Mouse (Mus musculus): ENCODE results near the gene Mpeg1.

The Mpeg1 gene

DNA sequence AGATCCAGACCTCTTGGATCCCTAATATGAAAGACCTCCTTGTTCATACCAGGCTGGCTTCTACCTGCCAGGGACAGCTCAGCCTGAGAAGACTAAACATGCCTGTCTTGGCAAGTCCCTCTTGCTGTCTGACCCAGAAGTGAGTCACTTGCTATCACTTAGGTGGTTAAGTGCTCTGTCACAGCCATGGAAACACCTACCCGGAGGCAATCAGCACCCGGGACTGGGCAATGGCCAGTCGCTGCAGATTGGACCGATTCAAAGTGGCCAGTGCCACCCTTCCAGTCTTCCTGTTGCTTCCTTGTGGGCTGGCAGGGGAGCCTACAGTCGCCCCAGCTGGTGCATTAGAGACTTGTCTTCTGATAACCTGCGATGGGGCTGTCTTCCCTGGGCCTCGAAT is 31.1 kb downstream of the Mpeg1 start:
- WGBS: 82% methylated on average over 7 of the region's 7 CpGs

DNA sequence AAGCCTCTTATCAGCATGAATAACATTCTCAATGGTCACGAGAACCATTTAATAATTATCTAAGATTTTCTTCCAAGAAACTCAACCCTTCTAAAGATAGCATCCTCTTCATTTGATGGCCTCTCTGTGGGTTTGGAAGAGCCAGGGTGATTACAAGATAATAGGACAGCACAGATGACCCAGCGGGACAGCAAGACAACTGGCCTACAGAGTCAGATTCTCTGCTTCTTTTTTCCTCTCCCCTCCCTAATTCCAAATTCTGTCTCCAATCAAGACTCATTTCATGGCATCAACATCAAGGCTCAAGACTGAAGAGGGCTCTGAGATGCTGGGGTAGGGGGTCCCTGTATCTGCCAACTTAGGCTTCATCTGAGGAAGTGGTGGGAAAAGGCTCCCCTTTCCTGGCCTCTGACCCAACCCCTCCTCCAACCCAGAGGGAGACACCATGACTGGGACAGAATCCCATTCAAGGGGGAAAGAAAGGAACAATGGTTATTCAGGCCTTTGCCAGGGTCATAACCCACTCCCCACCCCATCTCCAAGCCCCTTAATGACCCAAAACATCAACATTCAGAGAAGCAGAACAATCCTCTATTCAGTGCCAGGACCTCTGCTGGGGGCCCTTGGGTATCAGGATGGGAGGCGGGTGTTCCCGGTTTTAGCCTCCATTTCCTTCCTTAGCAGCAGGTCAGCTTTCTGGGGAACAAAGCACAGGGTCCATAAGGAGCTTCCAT is 33.0 kb downstream of the Mpeg1 start:
- WGBS: 53% methylated on average over 4 of the region's 4 CpGs

DNA sequence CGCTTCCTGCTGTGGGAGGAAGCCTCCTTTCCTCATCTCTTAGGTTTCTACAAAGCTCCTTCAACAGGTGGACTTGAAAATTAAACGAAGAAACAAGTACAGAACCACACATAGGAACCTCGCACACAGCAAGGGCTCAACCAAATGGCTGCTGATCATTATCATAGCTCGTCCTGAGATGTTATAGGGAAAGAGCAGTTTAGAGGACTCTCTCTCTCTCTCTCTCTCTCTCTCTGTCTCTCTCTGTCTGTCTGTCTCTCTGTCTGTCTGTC is 33.5 kb downstream of the Mpeg1 start:
- WGBS: 48% methylated on average over 4 of the region's 4 CpGs

DNA sequence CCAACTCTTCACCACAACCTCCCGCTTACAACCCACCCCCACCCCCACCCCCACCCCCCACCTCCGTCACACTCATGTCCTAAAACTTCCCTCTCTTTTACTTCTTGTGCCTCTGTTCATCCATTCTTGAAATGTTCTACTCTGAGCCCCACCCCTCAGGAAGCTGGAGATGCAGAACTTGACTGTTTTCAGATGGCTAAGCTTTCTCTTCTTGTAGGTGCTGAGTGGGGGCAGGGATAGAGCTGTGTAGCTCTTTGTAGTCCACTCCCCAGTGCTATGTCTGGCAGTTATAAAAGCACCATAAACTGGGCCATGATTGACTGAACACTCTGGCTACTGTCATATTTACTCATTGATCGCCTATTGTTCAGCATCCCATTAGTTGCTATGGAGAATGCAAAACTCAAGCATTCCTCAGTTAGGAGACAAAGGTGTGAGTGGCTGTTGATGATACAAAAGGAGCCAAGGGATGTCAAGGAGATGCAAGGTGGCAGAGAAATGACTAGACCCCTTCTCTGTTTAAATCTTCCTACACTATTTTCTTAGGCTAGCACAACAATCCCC is 34.5 kb downstream of the Mpeg1 start:
- WGBS: 45% methylated on average over 3 of the region's 3 CpGs

DNA sequence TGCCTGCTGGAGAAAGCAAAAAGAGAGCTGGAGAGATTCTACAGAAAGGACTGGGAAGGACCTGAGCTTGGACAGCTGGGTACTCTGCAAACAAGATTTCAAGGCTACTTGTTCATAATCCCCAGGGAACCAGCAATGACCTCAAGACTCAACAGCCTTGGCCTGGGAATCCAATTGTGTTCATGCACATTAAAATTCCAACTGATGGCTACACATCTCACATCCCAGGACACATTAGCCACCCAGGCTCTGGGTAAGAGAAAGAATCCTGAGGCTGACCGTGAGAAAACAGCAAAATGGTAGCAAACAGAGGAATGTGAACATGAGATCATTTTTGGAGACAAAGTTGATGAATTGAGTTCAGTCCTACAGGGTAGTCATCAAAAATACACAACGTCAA is 35.7 kb downstream of the Mpeg1 start:
- 68% methylated on average over 2 of the region's 2 CpGs for WGBS

DNA sequence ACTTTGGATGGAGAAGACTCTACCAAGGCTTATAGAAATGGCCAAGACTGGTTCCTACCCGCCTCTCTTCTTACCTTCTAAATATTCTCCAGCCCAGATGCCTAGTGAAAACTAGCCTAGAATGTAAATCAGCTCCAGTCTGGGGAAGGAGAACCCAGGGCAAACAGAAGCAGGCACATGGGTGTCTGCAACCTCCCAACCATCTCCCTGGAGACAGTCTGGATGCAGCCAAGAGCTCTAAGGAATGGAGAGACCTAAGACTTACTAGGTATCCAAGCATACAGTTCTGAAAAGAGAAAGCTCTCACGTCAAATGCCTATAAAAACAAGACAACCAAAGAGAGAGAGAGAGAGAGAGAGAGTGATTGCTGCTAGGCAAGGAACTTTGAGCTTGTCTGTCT is 37.3 kb downstream of the Mpeg1 start:
- 37% methylated on average over 2 of the region's 2 CpGs for WGBS

DNA sequence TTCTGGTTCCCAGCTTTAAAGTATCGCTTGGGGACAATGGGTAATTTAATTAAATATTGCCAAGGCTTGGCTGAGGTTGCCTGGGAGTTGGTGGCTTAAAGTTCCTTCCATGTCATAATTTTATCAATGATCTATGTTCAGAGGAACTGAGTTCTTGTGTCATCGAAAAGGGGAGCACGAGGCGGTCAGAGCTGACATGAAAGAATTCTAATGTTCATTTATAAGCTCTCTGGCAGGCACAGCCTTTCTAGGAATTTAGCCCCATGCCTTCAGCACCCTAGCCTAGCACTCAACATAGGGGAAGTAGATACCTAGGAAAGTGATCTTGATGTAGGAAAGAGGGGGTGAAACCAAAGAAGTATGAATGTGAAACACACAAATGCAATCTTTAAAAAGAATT is 37.7 kb downstream of the Mpeg1 start:
- WGBS: 28% methylated on average over 4 of the region's 4 CpGs

DNA sequence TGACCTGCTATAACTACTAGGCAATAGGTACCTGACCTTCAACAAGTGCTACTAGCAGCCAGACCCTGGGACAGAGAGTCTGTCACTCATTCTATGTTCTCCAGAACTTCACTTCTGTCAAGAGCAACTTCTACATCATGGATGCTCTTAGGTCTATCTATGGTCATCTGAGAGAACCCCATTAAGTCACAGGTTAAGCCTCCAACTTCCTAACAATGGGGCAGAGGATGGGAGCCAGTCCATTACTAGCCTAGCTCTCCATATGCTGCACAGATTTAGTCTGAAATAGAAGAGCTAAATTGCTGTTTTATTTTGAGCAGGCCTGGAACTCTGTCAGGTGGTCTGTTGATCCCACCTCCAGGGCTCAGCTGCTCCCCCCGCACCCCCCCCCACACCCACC is 38.4 kb downstream of the Mpeg1 start:
- 53% methylated on average over 1 of the region's 1 CpGs for WGBS

DNA sequence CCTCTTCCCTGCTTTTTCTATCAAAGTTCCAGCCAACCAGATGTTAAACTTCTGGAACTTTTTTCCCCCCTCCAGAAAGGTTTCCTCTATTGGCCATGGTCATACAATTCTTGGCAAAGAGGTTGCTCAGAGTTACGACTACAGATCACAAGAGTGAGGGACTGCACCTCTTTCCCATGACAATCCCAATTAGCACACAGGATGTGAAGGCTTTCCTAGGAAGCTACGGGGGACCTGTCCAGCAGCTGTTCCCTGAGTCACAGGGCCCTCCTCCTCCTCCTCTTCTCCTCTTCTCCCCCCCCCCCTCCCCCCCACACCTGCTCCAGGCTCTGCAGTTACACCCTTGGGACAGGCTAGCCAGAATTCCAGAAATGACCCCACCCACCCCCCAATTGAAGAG is 38.9 kb downstream of the Mpeg1 start:
- WGBS: 33% methylated on average over 2 of the region's 2 CpGs

DNA sequence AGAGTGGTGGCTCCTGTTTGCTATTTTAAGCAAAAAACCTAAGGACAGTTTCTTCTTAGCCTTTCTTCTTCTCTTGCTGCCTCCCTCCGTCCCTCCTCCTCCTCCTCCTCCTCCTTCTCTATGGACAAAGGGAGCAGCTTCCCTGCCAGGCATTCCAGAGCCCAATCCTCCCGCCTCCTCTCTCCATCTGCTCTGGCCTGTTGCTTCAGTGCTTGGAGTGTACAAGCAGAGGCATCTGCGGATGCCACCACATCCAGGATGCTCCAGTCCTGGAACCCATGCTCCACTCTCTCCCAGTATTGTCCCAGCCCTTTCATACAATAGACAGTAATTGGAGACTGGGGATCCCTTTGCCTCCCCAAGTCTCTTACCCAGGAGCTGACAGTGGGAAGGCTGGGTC is 39.5 kb downstream of the Mpeg1 start:
- 5% methylated on average over 3 of the region's 3 CpGs for WGBS

DNA sequence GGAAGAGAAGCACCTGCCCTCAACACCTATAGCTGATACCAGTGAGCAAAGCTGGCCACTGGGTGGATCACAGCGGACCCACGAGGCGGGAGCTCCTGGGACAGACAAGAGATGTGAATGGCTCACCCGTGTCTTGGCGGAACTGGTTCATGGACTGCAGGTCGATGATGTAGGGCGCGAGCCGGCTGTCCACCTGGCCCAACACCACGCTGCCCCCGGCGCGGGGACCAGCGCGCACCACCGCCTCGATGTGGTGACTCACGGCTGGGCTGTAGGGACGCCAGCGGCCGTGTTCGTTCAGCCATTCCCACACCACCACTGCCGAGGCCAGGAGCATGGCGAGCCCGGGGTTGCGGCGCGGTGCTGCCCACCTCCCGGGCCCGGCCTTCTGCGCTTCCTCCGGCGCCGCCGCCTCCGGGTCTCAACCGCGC is 40.3 kb downstream of the Mpeg1 start:
- under 1% methylated on average over 38 of the region's 38 CpGs for WGBS

DNA sequence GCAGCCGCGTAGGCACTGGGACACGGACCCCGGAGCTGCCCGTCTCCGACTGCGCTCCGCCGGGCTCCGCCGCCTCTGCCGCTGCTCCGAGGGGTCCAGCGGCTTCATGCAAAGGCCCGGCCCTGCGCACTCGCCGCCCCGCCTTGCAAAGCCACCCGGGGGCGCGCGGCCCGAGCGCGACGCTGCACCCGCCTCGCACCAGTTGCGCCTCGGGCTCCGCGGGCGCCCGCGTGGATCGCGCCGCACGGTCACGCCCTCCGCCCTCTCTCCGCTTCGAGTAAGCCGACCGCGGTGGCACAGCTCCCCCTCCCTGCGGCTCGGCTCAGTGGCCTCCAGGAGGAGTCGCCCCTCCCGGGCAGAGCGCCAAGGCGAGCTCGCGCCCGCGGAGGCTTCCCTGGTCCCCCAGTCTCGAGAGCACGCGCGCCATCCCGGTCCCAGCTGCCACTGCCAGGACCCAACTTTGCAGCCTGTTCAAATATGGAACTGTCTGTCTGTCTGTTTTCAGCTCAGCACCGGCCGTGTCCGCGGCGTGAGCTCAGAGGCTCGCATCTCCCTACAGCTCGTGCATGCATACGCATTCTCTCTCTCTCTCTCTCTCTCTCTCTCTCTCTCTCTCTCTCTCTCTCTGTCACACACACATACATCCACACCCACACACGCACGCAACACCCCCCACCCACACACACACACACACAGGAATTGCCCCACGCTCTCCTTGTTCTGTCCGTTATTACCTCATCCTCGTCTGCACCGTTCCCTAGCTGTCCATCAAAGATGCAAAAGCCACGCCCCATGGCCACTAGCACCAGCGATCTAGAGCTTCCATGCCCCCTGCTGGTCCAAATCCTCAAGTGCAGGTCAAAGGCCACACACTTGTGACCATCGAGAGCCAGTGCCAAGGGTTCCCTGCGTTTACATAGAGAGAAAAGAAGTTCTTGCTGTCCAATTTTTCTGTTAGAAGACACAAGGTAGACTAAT is 41.1 kb downstream of the Mpeg1 start, which contains the start of gene Dtx4:
Gene Dtx4 (minus strand): TSS at position 85 of the 978 bp plus-strand sequence.
- under 1% methylated on average over 80 of the region's 80 CpGs for WGBS

DNA sequence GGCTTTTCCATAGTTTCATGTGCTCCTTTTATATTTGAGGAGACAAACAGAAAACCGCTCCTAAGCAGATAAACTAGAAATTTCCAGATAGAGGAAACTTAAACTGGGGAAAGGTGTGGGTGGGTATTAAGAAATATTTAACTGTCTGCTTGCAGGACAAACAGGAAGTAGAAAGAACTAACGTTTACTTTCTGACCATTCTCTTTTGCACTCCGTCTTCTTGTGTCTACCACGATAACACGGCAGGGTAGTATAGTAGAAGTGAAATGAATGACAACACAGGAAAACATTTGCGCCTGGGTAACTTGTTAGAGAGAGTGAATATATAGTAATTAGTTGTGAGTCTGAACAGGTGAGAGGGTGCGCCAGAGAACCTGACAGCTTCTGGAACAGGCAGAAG is 42.2 kb downstream of the Mpeg1 start:
- 84% methylated on average over 7 of the region's 7 CpGs for WGBS
